Mouse (Mus musculus) lung, embryonic 15.5 days (tissue): ENCODE data around the gene Diexf. TPM values are rescaled to one million over a fixed set of nuclear protein-coding genes. Genes with fewer than 3 reads are reported as not detected.

Source experiments
- ATAC-seq: fragments of 200-750 bp; cut with Nextera tagmentation; 2 replicates; pipeline ENCODE4 v1.8.0; 2017; ENCODE audit warnings: moderate number of reproducible peaks, borderline replicate concordance; ENCODE audit not compliant: low FRiP score, low TSS enrichment; ENCODE audit errors: extremely low read depth
- H3K27ac ChIP-seq: fragments of 300-500 bp; sonication (generic); 2 replicates; pipeline ENCODE4 v1.5.1; 2015; ENCODE audit warnings: moderate library complexity, mild to moderate bottlenecking, inconsistent platforms
- H3K27me3 ChIP-seq: fragments of 300-500 bp; sonication (generic); 2 replicates; pipeline ENCODE4 v1.6.1; 2015; ENCODE audit warnings: inconsistent platforms
- H3K36me3 ChIP-seq: fragments of 300-500 bp; sonication (generic); 2 replicates; pipeline ENCODE4 v1.6.1; 2015; ENCODE audit warnings: inconsistent platforms
- H3K4me1 ChIP-seq: fragments of 300-500 bp; sonication (generic); 2 replicates; pipeline ENCODE4 v1.6.1; 2015; ENCODE audit warnings: inconsistent platforms
- H3K4me2 ChIP-seq: fragments of 300-500 bp; sonication (generic); 2 replicates; pipeline ENCODE4 v1.6.1; 2015; ENCODE audit warnings: inconsistent platforms, mild to moderate bottlenecking, moderate library complexity
- H3K4me3 ChIP-seq: fragments of 300-500 bp; sonication (generic); 2 replicates; pipeline ENCODE4 v1.5.1; 2015; ENCODE audit warnings: mild to moderate bottlenecking, inconsistent platforms
- H3K9ac ChIP-seq: fragments of 300-500 bp; sonication (generic); 2 replicates; pipeline ENCODE4 v1.6.1; 2015; ENCODE audit warnings: inconsistent platforms
- H3K9me3 ChIP-seq: fragments of 300-500 bp; sonication (generic); 2 replicates; pipeline ENCODE4 v1.6.1; 2016; ENCODE audit warnings: inconsistent platforms
- WGBS: fragments of 180-500 bp; shearing (Covaris S2); methylation state at CpG from one replicate; pipeline ENCODE4 v1.1.7; 2015; 5-methylcytosine and 5-hydroxymethylcytosine counted together
- polyA plus RNA-seq: library from polyadenylated mRNA; unstranded; fragments of >200 nt; fragmentation: Nextera tagmentation; extraction: Ambion mirVana; gene quantifications from 2 replicates; pipeline ENCODE4 v1.2.1, GENCODE M21; 2015

Diexf gene
- polyA plus RNA-seq, 1 experiment from 2014 or later, result 7.4 TPM

DNA sequence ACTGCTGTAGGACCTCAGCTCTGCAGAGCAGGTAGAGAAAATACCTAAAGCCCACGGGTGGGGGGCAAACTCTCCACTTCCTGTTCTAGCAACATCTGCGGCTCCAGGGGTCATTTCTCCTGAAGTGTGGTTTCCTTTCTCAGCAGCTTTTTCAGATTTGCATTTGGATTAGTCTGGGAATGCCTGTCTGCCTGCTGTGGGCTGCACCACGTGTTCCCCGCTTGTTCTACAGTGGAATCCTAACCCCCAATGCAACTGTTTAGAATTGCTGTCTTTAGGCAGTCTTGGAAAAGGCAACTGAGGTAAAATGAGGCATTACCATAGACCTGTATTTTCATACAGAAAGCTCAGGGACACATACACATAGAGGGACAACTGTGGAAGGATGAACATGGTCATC is 28.0 kb downstream of the Diexf start:
- no peak overlapping the region for H3K9ac ChIP-seq
- 49% methylated on average over 4 of the region's 4 CpGs for WGBS
- H3K27ac ChIP-seq, result no peak overlapping the region
- ATAC-seq, result no peak
- H3K36me3 ChIP-seq, result peaks cover 12% of the 10 kb centered on the region
- H3K9me3 ChIP-seq, result no peaks in the 10 kb centered on the region
- H3K4me1 ChIP-seq, result no peaks in the 10 kb centered on the region
- H3K4me2 ChIP-seq, result no peak overlapping the region
- no peaks in the 10 kb centered on the region for H3K27me3 ChIP-seq
- H3K4me3 ChIP-seq, result no peak overlapping the region

DNA sequence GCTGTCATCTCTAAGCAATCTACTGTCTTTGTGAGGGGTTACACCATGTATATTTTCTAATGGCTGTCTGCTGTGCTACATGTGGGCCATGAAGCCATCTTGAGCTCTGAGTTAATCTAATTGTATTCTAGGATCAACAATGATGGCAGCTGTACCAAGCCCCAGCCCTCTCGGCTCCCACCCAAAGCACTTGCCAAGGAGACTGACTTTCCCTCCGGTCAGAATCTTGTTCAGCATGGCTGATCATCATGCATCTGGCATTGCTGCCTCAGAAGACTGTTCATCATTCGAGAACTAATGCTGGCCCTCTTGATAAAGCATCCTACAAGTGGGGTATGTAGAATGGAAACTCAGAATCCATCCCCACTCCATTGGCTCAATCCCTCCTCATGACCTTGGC is 31.1 kb downstream of the Diexf start:
- Histone ChIP-seq H3K4me1 (no peaks in the 10 kb centered on the region), H3K27ac (no peak overlapping the region), H3K4me2 (no peak overlapping the region), H3K4me3 (no peak overlapping the region), H3K27me3 (no peaks in the 10 kb centered on the region), H3K9ac (no peak overlapping the region), H3K36me3 (no peaks in the 10 kb centered on the region), H3K9me3 (no peaks in the 10 kb centered on the region)
- WGBS, result 82% methylated on average over 3 of the region's 3 CpGs
- ATAC-seq, result no peak

GRCm38 (mm10) chr1:193093596-193093995 is 36.5 kb downstream of the Diexf start:
- WGBS, result 81% methylated on average over 3 of the region's 3 CpGs
- no peaks in the 10 kb centered on the region for H3K4me1 ChIP-seq
- ATAC-seq, result no peak

DNA sequence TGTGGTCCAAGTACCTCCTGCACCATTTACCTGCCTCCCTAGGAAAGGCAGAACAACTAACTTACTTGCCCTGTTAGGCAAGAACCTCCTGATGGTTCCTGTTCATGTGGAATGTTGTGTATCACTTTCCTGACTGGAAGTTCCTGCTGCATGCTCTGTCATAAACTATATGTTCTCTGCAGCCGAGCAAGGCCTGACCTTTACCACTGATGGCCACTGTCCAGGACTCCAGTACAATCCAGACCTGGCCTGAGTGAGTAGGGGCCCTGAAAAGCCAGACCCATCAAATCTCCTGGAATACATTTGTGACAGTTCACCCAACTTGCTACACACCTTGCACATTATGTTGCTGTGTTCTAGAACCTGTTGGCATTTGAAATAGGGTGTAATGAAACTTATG is 37.3 kb downstream of the Diexf start:
- H3K36me3 ChIP-seq, result no peaks in the 10 kb centered on the region
- no peak for ATAC-seq
- no peak overlapping the region for H3K4me3 ChIP-seq
- 20% methylated on average over 1 of the region's 1 CpGs for WGBS
- no peak overlapping the region for H3K27ac ChIP-seq
- H3K4me1 ChIP-seq, result 0 out of 2 replicates have a peak, but pooled peaks cover under 1% of the 10 kb centered on the region
- H3K9me3 ChIP-seq, result no peaks in the 10 kb centered on the region
- H3K9ac ChIP-seq, result no peak overlapping the region
- peaks cover 7% of the 10 kb centered on the region; the same call in 1 of the 2 replicates for H3K27me3 ChIP-seq
- no peak overlapping the region for H3K4me2 ChIP-seq

More at GRCm38 (mm10) chr1:193093596-193093995, 36.5 kb downstream of the Diexf start:
- Histone ChIP-seq H3K9me3 (no peaks in the 10 kb centered on the region), H3K36me3 (no peaks in the 10 kb centered on the region), H3K27me3 (peaks cover 7% of the 10 kb centered on the region; the same call in 1 of the 2 replicates), H3K4me3 (no peak overlapping the region), H3K4me2 (no peak overlapping the region), H3K9ac (no peak overlapping the region), H3K27ac (no peak overlapping the region)

- 81% methylated on average over 11 of the region's 11 CpGs for WGBS
- Histone ChIP-seq H3K4me1 (peaks cover 15% of the 10 kb centered on the region), H3K36me3 (no peaks in the 10 kb centered on the region), H3K27me3 (peaks cover 7% of the 10 kb centered on the region; the same call in 1 of the 2 replicates), H3K9ac (no peak overlapping the region), H3K9me3 (no peaks in the 10 kb centered on the region), H3K27ac (no peak overlapping the region), H3K4me3 (no peak overlapping the region), H3K4me2 (no peak overlapping the region)
- no peak for ATAC-seq
Observed at GRCm38 (mm10) chr1:193090894-193091293, 39.2 kb downstream of the Diexf start.

DNA sequence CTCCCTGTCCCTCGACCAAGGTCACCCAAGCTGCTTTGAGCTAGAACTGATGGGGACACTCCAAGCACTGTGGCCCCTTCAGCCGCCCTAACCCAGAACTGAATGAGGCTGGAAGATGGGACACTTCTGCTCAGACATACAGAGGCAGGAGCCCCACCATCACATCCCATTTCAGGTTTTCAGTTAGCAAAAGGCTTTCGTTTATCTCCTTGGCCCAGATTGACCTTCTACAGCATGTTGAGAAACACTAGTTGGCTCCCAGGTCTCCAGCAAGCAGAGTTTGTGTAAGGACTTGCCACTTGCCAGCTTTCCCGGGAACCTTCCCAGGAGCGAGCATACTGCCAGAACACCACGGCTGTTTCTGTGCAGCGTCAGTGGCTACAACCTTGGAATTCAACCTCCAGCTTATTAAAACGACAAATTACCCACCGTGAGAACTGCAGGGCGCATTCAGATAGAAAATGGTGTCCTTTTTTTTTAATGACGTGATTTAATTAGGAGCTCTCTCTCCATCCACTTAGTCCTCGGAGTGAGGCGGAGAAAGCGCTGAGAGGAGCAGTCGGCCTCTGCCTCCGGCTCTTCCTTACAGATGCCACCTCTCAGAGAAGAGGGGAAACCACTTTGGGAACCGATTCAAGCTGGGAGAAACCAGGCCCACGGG is 39.7 kb downstream of the Diexf start:
- no peak overlapping the region for H3K4me3 ChIP-seq
- no peak overlapping the region for H3K4me2 ChIP-seq
- ATAC-seq, result no peak
- no peaks in the 10 kb centered on the region for H3K9me3 ChIP-seq
- H3K27me3 ChIP-seq, result peaks cover 8% of the 10 kb centered on the region; the same call in 1 of the 2 replicates
- no peaks in the 10 kb centered on the region for H3K36me3 ChIP-seq
- 76% methylated on average over 18 of the region's 18 CpGs for WGBS
- H3K4me1 ChIP-seq, result peaks cover 15% of the 10 kb centered on the region
- H3K27ac ChIP-seq, result no peak overlapping the region
- H3K9ac ChIP-seq, result no peak overlapping the region

GRCm38 (mm10) chr1:193089683-193090082 is 40.4 kb downstream of the Diexf start:
- WGBS, result 63% methylated on average over 3 of the region's 3 CpGs
- H3K9ac ChIP-seq, result no peak overlapping the region
- H3K4me2 ChIP-seq, result no peak overlapping the region
- no peak for ATAC-seq
- H3K27me3 ChIP-seq, result peaks cover 14% of the 10 kb centered on the region; the same call in 1 of the 2 replicates
- H3K36me3 ChIP-seq, result no peaks in the 10 kb centered on the region
- no peak overlapping the region for H3K27ac ChIP-seq
- no peak overlapping the region for H3K4me3 ChIP-seq
- H3K4me1 ChIP-seq, result peaks cover 15% of the 10 kb centered on the region
- no peaks in the 10 kb centered on the region for H3K9me3 ChIP-seq

DNA sequence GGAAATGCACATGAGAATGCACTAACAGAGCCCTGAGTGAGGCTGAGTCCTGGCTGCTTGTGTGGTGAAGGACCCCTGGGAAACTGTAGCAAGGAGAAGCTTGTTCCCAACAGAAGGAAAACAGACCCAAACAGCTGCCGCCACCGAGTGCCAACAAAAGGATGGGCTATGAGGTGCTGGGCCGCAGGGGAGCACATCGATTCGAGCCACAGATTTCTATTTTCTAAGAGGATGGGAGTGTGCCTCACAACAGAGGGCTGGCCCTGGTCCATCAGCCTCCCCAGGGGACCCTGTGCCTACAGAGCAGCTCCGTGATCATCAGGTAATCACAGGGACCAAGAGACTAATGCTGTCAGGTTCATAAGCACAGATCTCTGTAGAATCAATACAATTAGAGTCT is 40.9 kb downstream of the Diexf start:
- no peak overlapping the region for H3K27ac ChIP-seq
- no peak for ATAC-seq
- peaks cover 15% of the 10 kb centered on the region for H3K4me1 ChIP-seq
- no peak overlapping the region for H3K4me3 ChIP-seq
- no peak overlapping the region for H3K9ac ChIP-seq
- H3K27me3 ChIP-seq, result peaks cover 18% of the 10 kb centered on the region; the same call in 1 of the 2 replicates
- H3K36me3 ChIP-seq, result no peaks in the 10 kb centered on the region
- WGBS, result 85% methylated on average over 6 of the region's 6 CpGs
- H3K9me3 ChIP-seq, result no peaks in the 10 kb centered on the region
- H3K4me2 ChIP-seq, result no peak overlapping the region

DNA sequence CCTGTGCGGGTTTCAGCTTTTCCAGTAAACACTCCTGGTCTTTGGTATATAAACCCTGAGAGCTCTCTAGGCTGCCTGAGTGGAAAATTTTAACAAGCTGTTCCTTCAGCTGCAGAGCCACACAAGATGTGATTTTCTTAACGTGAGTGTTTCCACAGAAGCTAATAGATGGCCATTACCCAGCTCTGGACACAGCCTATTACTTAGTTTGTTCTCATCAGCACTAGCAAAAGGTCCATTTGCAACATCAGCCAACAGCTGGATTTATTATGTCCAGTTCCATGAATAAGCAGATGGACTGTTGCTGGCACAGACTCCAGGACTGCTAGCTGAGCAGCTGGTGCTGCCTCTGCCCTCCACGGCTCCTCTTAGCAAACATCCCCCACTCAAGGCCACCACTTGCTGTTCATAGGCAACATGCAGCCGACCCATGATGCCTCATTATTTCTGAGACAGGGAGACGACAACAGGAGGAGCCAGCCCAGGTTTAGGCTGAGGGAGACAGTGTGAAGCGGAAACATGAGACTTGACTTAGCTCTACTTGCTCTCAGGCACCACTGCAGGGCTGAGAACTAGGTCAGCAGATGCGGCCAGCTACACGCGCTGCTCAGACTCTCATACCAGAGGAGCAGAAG is 43.1 kb downstream of the Diexf start:
- ATAC-seq, result peak; percentile 84; the same call in 1 of the 2 replicates
- Histone ChIP-seq H3K9me3 (no peaks in the 10 kb centered on the region), H3K4me1 (peaks cover 25% of the 10 kb centered on the region), H3K4me3 (no peak overlapping the region), H3K36me3 (no peaks in the 10 kb centered on the region), H3K27me3 (peaks cover 23% of the 10 kb centered on the region; the same call in 1 of the 2 replicates), H3K4me2 (no peak overlapping the region), H3K27ac (0 out of 2 replicates have a peak overlapping the region, but pooled peaks have one; percentile 6), H3K9ac (no peak overlapping the region)
- 34% methylated on average over 9 of the region's 9 CpGs for WGBS

- Histone ChIP-seq H3K27me3 (peaks cover 23% of the 10 kb centered on the region; the same call in 1 of the 2 replicates), H3K4me3 (no peak overlapping the region), H3K9me3 (no peaks in the 10 kb centered on the region), H3K9ac (no peak overlapping the region), H3K36me3 (no peaks in the 10 kb centered on the region), H3K4me1 (peaks cover 26% of the 10 kb centered on the region), H3K4me2 (no peak overlapping the region), H3K27ac (0 out of 2 replicates have a peak overlapping the region, but pooled peaks have one; percentile 6)
- peak; percentile 44; the same call in 1 of the 2 replicates for ATAC-seq
- 46% methylated on average over 4 of the region's 4 CpGs for WGBS
Observed at GRCm38 (mm10) chr1:193086111-193086841, 43.8 kb downstream of the Diexf start.

DNA sequence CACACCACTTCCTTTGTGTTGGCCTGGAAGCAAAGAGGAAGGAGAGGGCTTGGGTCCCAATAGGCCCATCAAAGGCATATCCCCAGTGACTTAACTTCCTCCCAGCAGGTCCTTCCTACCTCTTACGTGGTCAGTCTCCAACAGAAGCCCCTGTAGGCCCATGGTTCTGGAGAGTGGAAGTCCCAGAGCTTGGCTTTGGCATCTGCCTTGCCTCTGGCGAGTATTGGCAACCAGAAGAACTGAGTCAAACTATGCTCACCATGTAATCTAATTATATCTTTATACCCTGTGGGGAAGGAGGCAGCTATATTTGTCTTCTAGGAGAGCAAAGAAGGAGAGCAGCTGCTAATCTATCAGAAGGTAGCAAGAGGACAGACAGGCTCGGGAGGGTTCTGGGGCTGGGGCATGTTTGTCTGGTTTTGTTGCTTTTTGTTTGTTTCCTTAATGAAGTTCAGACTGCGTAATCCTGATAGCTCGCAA is 44.5 kb downstream of the Diexf start:
- Histone ChIP-seq H3K9ac (no peak overlapping the region), H3K4me2 (no peak overlapping the region), H3K27ac (no peak overlapping the region), H3K36me3 (no peaks in the 10 kb centered on the region), H3K9me3 (no peaks in the 10 kb centered on the region), H3K27me3 (peaks cover 25% of the 10 kb centered on the region), H3K4me3 (no peak overlapping the region), H3K4me1 (peaks cover 26% of the 10 kb centered on the region)
- 71% methylated on average over 5 of the region's 5 CpGs for WGBS
- no peak for ATAC-seq
